Mouse (Mus musculus): ENCODE results near the gene Sla2.
"Not testable (repeated sequence)": the region's sequence is repeated elsewhere in the genome, so short reads cannot be mapped to it uniquely, and the experiment has no call there.

Sla2 gene

DNA sequence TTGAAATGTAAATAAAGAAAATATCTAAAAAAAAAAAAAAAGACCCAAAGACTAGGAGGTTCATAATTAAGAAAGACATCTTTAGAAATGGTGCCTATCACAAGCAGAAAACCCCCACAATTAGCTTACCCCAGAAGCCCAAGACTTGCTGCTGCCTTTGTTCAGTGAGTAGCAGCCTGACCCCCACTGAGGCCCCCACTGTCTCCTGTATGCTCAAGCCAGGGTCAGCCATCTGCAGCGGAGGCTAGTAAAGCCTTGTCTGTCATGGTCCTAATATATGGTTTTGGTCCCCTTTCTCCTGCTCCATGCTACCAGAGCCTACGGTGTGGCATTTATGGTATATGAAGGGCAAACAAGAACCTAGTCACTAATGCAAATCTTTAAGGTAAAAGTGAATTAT lies 14.4 kb upstream of the Sla2 start:
- no peak for DNase-seq

DNA sequence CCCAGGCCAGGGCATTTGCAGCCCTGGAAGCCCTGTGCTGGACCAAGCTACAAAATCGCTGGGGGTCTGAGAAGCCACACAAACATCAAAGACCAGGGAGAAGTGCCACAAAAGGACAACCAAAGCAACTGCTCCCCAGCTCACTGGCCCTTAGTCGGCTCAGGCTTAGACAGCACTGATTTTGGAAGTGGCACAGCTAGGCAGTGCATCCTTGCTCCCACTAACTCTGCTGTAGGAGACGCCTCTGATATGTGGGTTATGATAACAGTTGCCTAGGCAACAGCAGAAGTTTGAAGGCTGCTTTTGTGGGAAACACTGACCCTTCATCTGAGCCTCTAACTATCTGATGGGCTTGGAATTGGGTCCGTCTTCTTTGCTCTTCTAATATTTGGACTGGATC lies 12.2 kb upstream of the Sla2 start:
- DNase-seq, result no peak

DNA sequence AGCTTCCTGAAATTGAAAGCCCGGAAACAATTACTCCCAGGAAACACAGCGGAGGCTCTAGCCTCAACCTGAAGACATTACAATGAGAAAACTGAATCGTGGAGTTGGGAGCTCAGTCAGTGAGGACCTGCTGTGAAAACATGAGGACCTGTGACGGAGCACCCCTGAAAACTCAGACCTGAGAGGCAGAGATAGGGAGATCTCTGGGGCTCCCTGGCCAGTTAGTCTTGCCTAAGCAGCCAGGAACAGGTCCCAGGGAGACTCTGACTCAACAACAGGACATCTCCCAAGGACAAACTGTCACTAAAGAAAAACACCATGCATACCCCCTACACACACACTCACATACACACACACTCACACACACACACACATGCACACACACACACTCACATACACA lies 11.4 kb upstream of the Sla2 start:
- DNase-seq, result no peak

DNA sequence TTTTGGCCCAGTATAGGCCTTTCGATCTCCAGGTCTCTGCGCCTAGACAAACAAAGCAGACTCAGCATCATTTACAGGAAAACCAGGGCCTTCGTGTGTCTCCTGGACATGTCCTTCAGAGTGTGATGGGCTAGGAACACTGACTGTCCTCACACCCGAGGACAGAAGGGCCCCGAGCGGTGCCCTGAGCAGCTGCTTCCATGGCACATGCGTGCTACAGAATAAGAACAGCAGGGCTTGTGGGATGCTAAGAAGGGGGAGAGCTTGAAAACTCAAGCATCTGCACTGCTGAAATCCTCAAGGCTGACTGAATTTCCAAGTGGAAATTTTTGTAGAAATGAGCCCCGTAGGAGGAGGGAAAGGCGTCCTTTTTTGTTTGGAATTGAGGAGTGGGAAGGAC lies 10.0 kb upstream of the Sla2 start:
- DNase-seq, result no peak

- no peak for DNase-seq
Measured at GRCm38 (mm10) chr2:156896384-156896914, 9.5 kb upstream of the Sla2 start.

DNA sequence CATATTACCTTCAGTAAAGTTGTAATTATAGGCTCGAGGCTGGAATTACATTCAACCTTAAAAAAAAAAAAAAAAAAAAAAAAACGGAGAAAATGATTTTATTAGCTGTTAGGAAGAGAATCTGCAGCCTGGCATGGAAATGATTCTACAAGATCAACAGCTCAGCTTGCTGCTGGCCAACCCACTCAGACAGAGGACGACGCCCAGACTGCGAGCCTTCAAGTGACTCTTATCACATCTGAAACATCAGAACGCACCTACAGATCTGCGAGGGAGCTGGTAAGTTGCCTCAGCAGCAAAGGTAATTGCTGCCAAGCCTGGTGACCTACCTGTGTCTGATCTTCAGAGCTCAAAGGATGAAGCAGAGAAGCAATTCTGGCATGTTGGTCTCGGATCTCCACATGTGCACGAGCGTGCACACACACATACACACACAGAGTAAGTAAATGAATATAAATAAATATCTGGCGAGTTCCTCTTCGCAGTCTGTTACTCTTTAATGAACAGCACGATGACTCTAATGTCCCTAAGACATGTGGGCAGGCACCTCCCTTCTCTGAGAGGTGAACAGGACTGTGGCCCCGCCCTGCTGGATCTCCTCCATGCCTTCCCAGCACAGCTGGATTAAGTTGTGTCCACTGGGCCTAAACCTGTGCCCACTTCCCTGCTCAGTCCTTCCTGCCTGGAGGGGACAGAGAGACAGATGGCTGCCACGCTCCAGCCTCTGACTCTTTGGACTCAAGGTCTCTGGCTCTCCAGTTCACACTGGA lies 7.7 kb upstream of the Sla2 start:
- DNase-seq, result no peak

DNA sequence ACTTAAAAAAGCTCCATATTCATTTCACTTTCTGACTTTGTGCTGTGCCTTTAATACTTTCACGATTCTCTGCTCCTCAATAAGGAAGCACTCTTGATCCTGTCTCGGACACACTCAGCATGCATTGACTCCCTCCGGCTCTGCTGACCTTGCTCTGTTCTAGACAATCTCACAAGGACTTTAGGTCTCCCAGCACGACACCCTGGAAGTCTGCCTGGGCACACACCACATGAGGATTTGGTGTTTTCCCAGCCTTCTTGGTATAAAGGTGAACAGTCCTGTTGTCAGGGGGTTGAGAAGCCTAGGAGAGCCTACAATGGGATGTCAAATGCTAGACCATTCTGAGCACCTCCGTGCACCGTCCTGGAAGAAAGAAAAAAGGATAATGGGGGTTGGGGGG lies 5.8 kb upstream of the Sla2 start:
- no peak for DNase-seq

- DNase-seq, result no peak
Measured at GRCm38 (mm10) chr2:156892240-156892639, 5.2 kb upstream of the Sla2 start.

DNA sequence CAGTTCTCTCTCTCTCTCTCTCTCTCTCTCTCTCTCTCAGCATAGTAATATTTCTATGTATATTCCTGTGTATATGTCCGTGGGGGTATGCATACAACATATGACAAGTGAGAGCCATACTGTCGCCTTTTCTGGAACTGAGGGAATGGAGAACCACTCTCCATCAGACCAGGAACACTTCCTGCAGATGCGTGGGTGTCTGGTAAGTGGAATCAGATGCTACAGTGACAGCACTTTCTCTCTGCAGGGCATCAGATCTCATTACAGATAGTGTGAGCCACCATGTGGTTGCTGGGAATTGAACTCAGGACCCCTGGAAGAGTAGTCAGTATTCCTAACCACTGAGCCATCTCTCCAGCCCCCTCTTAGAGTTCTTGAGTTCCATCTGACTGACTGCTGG lies 1.5 kb upstream of the Sla2 start:
- DNase-seq, result no peak

DNA sequence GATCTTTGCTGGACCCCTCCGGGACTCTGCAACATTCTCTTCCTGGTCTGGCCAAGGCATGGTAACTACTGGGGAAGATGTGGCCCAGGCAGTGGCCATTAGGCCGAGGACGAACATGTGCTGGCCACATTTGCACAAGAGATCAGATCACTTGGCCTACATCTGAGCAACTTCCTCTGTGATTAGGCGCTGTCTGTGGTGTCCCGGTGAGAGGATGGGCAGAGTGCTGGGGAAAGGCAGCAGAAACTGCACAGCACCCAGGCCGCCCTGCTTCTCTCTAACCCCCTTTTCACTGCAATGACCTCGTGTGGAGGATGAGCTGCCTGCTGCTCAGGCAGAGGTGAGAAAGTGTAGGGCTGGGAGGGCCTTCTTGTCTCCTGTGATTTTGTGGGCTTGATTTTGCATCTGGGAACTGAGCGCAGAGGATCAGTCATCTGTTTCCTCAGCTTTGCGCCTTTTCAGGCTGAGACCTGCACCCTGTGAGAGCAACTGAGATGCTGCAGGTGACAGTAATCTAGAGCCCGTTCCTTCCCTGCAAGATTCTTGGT lies 834 bp downstream of the Sla2 start:
- DNase-seq, result no peak

GRCm38 (mm10) chr2:156885666-156886065 lies 1.3 kb downstream of the Sla2 start:
- not testable (repeated sequence) for DNase-seq

GRCm38 (mm10) chr2:156884396-156885211 lies 2.4 kb downstream of the Sla2 start:
- DNase-seq, result peak; percentile 35

DNA sequence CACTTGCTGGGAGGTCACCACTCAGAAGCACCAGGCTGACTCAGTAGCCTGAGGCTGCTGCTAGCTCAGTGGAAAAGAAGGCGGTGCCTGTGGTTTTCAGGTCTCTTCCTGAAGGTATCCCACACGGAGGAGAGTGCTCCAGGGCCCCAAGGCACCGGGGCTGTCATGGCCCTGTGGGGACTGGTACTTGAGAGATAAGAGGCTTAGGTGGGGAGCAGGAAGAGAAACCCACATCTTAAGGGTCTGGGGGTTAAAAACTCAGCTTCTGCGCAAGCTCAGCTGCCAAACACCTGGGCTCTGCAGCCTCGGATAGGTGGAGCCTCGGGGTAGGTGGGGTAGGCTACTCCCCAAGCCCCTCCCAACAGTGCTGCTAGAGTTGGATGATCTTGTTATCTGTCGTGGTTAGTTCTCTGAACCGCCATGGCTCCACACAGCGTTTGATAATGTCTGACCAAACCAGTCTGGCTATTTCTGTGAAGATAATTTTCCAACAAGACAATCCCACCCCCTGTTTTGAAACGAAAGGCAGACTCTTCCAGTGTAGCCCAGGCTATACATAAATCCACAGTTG lies 4.5 kb downstream of the Sla2 start:
- DNase-seq, result no peak

DNA sequence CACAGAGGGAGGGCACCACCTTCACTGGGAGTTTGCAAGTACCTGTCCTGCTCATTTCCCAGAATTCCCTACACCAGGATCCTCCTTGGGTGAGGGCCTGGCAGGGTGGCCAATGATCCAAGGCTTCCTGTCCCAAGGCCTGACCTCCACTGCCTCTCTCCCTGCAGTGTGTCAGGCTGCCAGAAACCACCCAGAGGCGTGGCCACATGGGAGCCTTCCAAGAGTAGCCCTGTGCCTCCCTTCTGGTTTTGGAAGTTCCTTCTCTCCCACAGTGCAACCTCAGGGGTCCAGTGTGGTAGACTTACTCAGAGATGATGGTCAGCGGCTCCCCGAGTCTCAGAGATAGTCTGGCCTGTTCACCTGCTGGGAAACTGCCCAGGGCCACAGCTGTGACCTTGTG lies 7.5 kb downstream of the Sla2 start:
- DNase-seq, result no peak

- DNase-seq, result peak; percentile 67
Measured at GRCm38 (mm10) chr2:156877726-156878125, 9.3 kb downstream of the Sla2 start.

- no peak for DNase-seq
Measured at GRCm38 (mm10) chr2:156874760-156875510, 12.1 kb downstream of the Sla2 start.

GRCm38 (mm10) chr2:156874047-156874759 lies 12.8 kb downstream of the Sla2 start:
- DNase-seq, result no peak

GRCm38 (mm10) chr2:156873629-156874028 lies 13.4 kb downstream of the Sla2 start:
- DNase-seq, result peak; percentile 68

DNA sequence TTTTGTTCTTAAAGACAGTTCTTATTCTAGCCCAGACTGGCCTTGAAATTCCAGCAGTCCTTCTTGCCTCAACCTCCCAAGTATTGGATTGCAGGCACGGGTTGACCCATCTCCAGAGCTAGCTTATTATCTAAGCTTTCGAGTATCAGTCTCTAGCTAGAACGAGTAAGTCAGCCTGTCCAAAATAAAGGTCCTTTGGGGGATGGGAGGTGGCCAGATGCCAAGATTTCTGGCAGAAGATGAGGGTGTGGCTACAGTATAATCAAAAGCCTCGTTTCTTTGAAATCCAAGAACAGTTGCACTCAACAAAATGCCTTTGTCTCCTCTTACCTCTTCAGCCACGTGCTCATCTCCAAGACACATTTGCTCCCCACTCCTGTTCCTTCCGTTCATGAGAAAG lies 16.5 kb downstream of the Sla2 start:
- peak; percentile 64 for DNase-seq

DNA sequence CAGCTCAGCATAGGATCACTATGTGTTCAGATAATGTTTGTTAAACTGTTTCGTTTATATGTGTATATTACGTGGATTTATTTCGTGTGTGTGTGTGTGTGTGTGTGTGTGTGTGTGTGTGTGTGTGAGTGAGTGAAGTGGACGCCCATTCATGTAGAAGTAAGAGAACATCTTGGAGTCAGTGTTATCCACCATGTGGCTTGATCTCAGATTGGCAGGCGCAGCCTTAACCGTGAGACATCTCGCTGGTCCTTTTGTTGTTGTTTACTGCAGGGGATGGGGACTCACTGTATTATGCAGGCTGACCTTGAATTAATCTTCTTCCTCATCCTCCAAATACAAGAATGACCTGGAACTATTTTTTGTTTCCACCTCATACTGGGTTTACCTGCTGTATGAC lies 17.4 kb downstream of the Sla2 start:
- no peak for DNase-seq

- DNase-seq, result peak; percentile 43
Measured at GRCm38 (mm10) chr2:156868994-156869393, 18.0 kb downstream of the Sla2 start.

GRCm38 (mm10) chr2:156864481-156864880 lies 22.5 kb downstream of the Sla2 start:
- no peak for DNase-seq

All from lung, postnatal 10 days (tissue).